Mouse (Mus musculus) urinary bladder, postnatal 4 days (tissue): ENCODE measurements around the gene Arpc5l.
"Not testable (repeated sequence)": the region's sequence is repeated elsewhere in the genome, so short reads cannot be mapped to it uniquely, and the experiment has no call there.

Source experiments
- DNase-seq, 2 experiments: peaks; one replicate each; pipeline ENCODE4 v3.0.0; 2021 to 2022; ENCODE audit warnings: low spot score in 2 of 2

The Arpc5l gene

GRCm38 (mm10) chr2:38999910-39000586 is 5.1 kb upstream of the Arpc5l start:
- DNase-seq = no peak

GRCm38 (mm10) chr2:39000587-39000919 is 4.6 kb upstream of the Arpc5l start:
- DNase-seq = no peak

- no peak for DNase-seq
Measured at GRCm38 (mm10) chr2:39001866-39002265, 3.3 kb upstream of the Arpc5l start.

GRCm38 (mm10) chr2:39003106-39003505 is 2.0 kb upstream of the Arpc5l start:
- no peak for DNase-seq

GRCm38 (mm10) chr2:39003512-39003911 is 1.6 kb upstream of the Arpc5l start:
- no peak for DNase-seq

GRCm38 (mm10) chr2:39004372-39004771 is 776 bp upstream of the Arpc5l start:
- no peak for DNase-seq

- DNase-seq = no peak
Measured at GRCm38 (mm10) chr2:39005574-39006079, 479 bp downstream of the Arpc5l start, which contains the start of gene Rpl35. Rpl35 (minus strand) TSS chr2:39005624.

GRCm38 (mm10) chr2:39006149-39006730 is 1.1 kb downstream of the Arpc5l start:
- DNase-seq = no peak

GRCm38 (mm10) chr2:39007865-39008264 is 2.7 kb downstream of the Arpc5l start:
- peak; percentile 92 to 94 for DNase-seq

- DNase-seq = no peak
Measured at GRCm38 (mm10) chr2:39008350-39008851, 3.3 kb downstream of the Arpc5l start.

GRCm38 (mm10) chr2:39008954-39009365 is 3.8 kb downstream of the Arpc5l start:
- no peak for DNase-seq

GRCm38 (mm10) chr2:39010144-39010543 is 5.0 kb downstream of the Arpc5l start:
- not testable (repeated sequence) for DNase-seq

GRCm38 (mm10) chr2:39011264-39011663 is 6.1 kb downstream of the Arpc5l start:
- no peak for DNase-seq

GRCm38 (mm10) chr2:39011971-39012370 is 6.8 kb downstream of the Arpc5l start:
- no peak for DNase-seq

- no peak for DNase-seq
Measured at GRCm38 (mm10) chr2:39012768-39013279, 7.7 kb downstream of the Arpc5l start.

GRCm38 (mm10) chr2:39016581-39016980 is 11.4 kb downstream of the Arpc5l start:
- no peak for DNase-seq

- DNase-seq = no peak
Measured at GRCm38 (mm10) chr2:39020004-39020403, 14.9 kb downstream of the Arpc5l start.

GRCm38 (mm10) chr2:39031611-39032010 is 26.5 kb downstream of the Arpc5l start:
- DNase-seq = no peak

- DNase-seq = no peak
Measured at GRCm38 (mm10) chr2:39040215-39040614, 35.1 kb downstream of the Arpc5l start.

- no peak for DNase-seq
Measured at GRCm38 (mm10) chr2:39048515-39048914, 43.4 kb downstream of the Arpc5l start.

GRCm38 (mm10) chr2:39064687-39065399 is 59.7 kb downstream of the Arpc5l start:
- DNase-seq = peak in 1 of 2 experiments; percentile 58
